ENCODE assay signal across 26 mouse cellular contexts in genomic region chr19:23607951-23608350, GRCm38 (mm10). TPM values are rescaled to one million over a fixed set of nuclear protein-coding genes. Genes with fewer than 3 reads are reported as not detected.
DNase-seq lines count a peak whose midpoint lies in the region; ATAC-seq and TF ChIP-seq lines count a peak whose summit lies in the region.
"Had no signal": no experiment of that assay in that cellular context is flagged by ENCODE, and none has a peak within 500 bp of the region (broad histone marks: within the 10 kb centered on the region; RNA-seq: fewer than 3 reads in every experiment).

No protein-coding gene starts in this region.

- no peak for DNase-seq in frontal cortex, postnatal 14 days (ENCODE audit: low spot score in 2 of 2)
- no peak for DNase-seq in left cerebral cortex, adult 2 months (ENCODE audit: extremely low spot score in 1 of 2, low spot score in 2 of 2)
- DNase-seq in left cerebral cortex, adult 18-20 months (ENCODE audit: low spot score in 2 of 2), result no peak
- peak; percentile 41 for DNase-seq in brain, adult 2 months (ENCODE audit: low read depth, low spot score)
- no peak for DNase-seq in lung, postnatal 4 days
- DNase-seq: adrenal gland, adult 2 months; adrenal gland, adult 8-10 months; adrenal gland, postnatal 10 days; adrenal gland, postnatal 14 days; adrenal gland, postnatal 25 days; adrenal gland, postnatal 36 days; B cell, adult 2 months; cerebellum, adult 11 months; cerebellum, adult 11-12 months; cerebellum, adult 18-20 months; cerebellum, adult 2 months had no signal

- intact Hi-C loops in left cerebral cortex, adult 2 months (cut with DNase I), result loop anchor here (5.0 kb wide), 2 partner anchors 39 to 46 kb away; no protein-coding TSS in a partner anchor

- H3K27ac ChIP-seq in left cerebral cortex, adult 2 months, result 0 out of 2 replicates have a peak overlapping the region, but pooled peaks have one; percentile 38

- no peak overlapping the region for H3K4me3 ChIP-seq in left cerebral cortex, adult 2 months

- ATAC-seq in frontal cortex, adult (ENCODE audit: low TSS enrichment), result peak; percentile 59
- ATAC-seq: activated CD4-positive, CD25-positive, alpha-beta regulatory T cell, adult 4 months; CD4-positive, CD25-positive, alpha-beta regulatory T cell, adult 4 months; Patski had no signal

- no peak for TF ChIP-seq CTCF in left cerebral cortex, adult 2 months (IDR thresholded peaks at IDR 0.05)

RNA-seq across cellular contexts. Expression of gene 1700028P14Rik, which starts 44.7 kb away (rescaled TPM):
- 1 to 10 TPM; 1.4 to 1.9 TPM for total RNA-seq in left cerebral cortex, adult 2 months (2021)
- 1 to 10 TPM; 1.2 to 1.7 TPM for total RNA-seq in left cerebral cortex, adult 18-20 months (2021)
- total RNA-seq: adrenal gland, adult 18-20 months; adrenal gland, adult 2 months; adrenal gland, postnatal 10 days; adrenal gland, postnatal 14 days; adrenal gland, postnatal 4 days; CH12.LX; ES-E14; G1E; MEL had no signal
